Mouse (Mus musculus) hindbrain, embryonic 14.5 days (tissue): Measurements from ENCODE around the gene Dop1b. TPM values are rescaled to one million over a fixed set of nuclear protein-coding genes. Genes with fewer than 3 reads are reported as not detected.

ENCODE experiments used
- ATAC-seq: fragments of 200-750 bp; cut with Nextera tagmentation; 2 replicates; pipeline ENCODE4 v1.8.0; 2017; ENCODE audit warnings: moderate number of reproducible peaks, mild to moderate bottlenecking, moderate TSS enrichment, moderate library complexity; ENCODE audit not compliant: low FRiP score
- DNase-seq: peaks from one replicate; pipeline ENCODE4 v3.0.0-alpha.2; 2015; ENCODE audit warnings: low spot score
- H3K27ac ChIP-seq: fragments of 300-500 bp; sonication (generic); 2 replicates; pipeline ENCODE4 v1.5.1; 2014; ENCODE audit warnings: mild to moderate bottlenecking, moderate library complexity
- H3K27me3 ChIP-seq: fragments of 300-500 bp; sonication (generic); 2 replicates; pipeline ENCODE4 v1.6.1; 2014; ENCODE audit warnings: mild to moderate bottlenecking, low read length, mixed read lengths; ENCODE audit not compliant: control insufficient read depth, insufficient read depth
- H3K36me3 ChIP-seq: fragments of 300-500 bp; sonication (generic); replicated peaks from 2 replicates; pipeline ENCODE4 v1.6.1; 2014; ENCODE audit not compliant: control insufficient read depth, insufficient read depth
- H3K4me1 ChIP-seq: fragments of 300-500 bp; sonication (generic); replicated peaks from 2 replicates; pipeline ENCODE4 v1.6.1; 2014; ENCODE audit warnings: antibody characterized with exemption, low read length, mixed read lengths; ENCODE audit not compliant: control insufficient read depth, insufficient read depth
- H3K4me2 ChIP-seq: fragments of 300-500 bp; sonication (generic); replicated peaks from 2 replicates; pipeline ENCODE4 v1.6.1; 2014; ENCODE audit warnings: mild to moderate bottlenecking, moderate library complexity
- H3K4me3 ChIP-seq: fragments of 300-500 bp; sonication (generic); replicated peaks from 2 replicates; pipeline ENCODE4 v1.5.1; 2014; ENCODE audit warnings: mild to moderate bottlenecking, low read length
- H3K9ac ChIP-seq: fragments of 300-500 bp; sonication (generic); 2 replicates; pipeline ENCODE4 v1.6.1; 2014
- H3K9me3 ChIP-seq: fragments of 300-500 bp; sonication (generic); 2 replicates; pipeline ENCODE4 v1.6.1; 2016; ENCODE audit warnings: low read length; ENCODE audit not compliant: control insufficient read depth
- WGBS: fragments of 180-500 bp; shearing (Covaris S2); extraction: QIAGEN DNeasy Blood & Tissue Kit; methylation state at CpG from one replicate; pipeline ENCODE4 v1.1.7; 2014; 5-methylcytosine and 5-hydroxymethylcytosine counted together
- polyA plus RNA-seq: library from polyadenylated mRNA; unstranded; fragments of >200 nt; fragmentation: Nextera tagmentation; extraction: Ambion mirVana; gene quantifications from 2 replicates; pipeline ENCODE4 v1.2.1, GENCODE M21; 2014

Dop1b gene
- polyA plus RNA-seq, 1 experiment from 2014 or later: 41.8 TPM

DNA sequence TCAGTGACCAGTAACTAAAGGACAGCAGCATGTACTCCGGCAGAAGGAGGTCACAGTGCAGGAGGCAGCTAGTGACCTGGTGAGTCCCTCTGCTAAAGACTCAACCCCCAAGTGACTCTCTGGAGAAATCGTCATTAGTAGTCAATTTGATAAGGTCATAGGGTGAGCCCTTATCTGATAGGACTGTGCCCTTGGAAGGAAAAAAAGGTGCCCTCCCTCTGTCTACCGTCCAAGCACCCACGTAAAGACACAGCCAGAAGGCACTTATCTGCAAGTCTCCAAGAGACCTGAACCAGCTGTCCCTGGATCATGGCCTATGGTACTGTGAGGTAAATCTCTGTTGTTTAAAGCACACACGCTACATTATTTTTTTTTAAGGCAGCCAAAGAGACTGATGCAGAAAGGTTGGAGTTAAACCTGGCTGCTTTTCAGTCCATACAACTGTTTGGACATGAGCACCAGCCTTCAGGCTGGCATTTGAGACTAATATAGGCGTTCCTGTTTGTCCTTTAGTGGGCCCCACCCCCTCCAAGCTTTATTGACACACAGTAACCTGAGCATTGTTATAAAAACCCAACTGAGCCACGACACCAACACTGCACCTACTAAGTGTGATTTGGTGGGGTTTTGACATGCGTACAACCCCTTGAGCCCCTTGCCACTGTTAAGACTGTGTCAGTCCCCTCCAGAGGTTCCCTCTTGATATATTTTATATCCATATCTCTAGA lies 13.9 kb downstream of the Dop1b start:
- Histone ChIP-seq H3K27me3 (no peaks in the 10 kb centered on the region), H3K36me3 (peaks cover 34% of the 10 kb centered on the region), H3K9ac (no peak overlapping the region), H3K4me2 (no peak overlapping the region), H3K27ac (no peak overlapping the region), H3K4me3 (no peak overlapping the region), H3K9me3 (no peaks in the 10 kb centered on the region), H3K4me1 (no peaks in the 10 kb centered on the region)
- ATAC-seq (no peak), DNase-seq (no peak)
- 80% methylated on average over 8 of the region's 8 CpGs for WGBS

DNA sequence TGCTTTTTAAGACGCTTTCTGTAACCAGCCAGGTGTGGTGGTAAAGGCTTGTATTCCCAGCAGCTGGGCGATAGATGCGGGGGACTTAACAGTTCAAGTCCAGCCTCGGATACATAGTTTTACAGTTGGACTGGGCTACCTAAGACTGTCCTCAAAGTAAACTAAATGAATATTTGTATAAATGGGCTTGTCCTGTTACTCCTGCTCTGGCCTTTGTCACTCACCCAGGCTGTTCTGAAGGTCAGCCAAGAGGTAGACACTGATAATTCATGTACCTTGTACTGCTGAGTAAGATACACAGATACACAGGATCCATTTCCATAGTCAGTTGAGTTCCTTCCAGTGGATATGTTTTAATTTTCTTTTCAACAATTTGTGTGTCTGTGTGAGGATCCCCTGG lies 14.5 kb downstream of the Dop1b start:
- H3K9ac ChIP-seq: no peak overlapping the region
- no peaks in the 10 kb centered on the region for H3K9me3 ChIP-seq
- H3K27ac ChIP-seq: no peak overlapping the region
- H3K27me3 ChIP-seq: no peaks in the 10 kb centered on the region
- no peak overlapping the region for H3K4me3 ChIP-seq
- H3K36me3 ChIP-seq: peaks cover 38% of the 10 kb centered on the region
- no peak for ATAC-seq
- no peak overlapping the region for H3K4me2 ChIP-seq
- DNase-seq: no peak
- H3K4me1 ChIP-seq: no peaks in the 10 kb centered on the region
- WGBS: 94% methylated on average over 4 of the region's 4 CpGs

DNA sequence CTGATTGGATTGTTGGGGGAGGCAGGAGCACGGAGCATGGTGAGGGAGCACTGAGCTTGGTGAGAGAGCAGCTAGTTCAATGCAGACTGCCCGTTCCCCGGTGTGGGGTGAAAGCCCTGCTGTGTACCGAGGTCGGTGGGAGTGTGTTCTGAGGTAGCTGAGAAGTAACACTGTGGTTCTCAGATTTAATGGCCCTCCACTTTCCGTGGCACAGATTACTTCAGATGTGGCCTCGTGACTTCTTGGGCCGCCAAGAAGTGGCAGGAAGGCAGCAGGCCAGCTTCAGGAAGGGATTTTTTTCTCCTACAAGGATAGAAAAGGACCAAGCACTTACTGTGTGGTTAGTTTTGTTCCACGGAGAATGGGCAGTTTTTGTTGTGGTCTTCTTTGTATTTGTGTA lies 17.0 kb downstream of the Dop1b start:
- Histone ChIP-seq H3K36me3 (peaks cover 45% of the 10 kb centered on the region), H3K9ac (no peak overlapping the region), H3K9me3 (no peaks in the 10 kb centered on the region), H3K4me2 (no peak overlapping the region), H3K4me1 (no peaks in the 10 kb centered on the region), H3K27me3 (no peaks in the 10 kb centered on the region), H3K27ac (no peak overlapping the region), H3K4me3 (no peak overlapping the region)
- ATAC-seq: no peak
- DNase-seq: no peak
- 73% methylated on average over 9 of the region's 9 CpGs for WGBS

- H3K27me3 ChIP-seq: no peaks in the 10 kb centered on the region
- no peak overlapping the region for H3K4me3 ChIP-seq
- DNase-seq (no peak), ATAC-seq (peak; percentile 53; the same call in 1 of the 2 replicates)
- peaks cover 44% of the 10 kb centered on the region for H3K36me3 ChIP-seq
- no peak overlapping the region for H3K4me2 ChIP-seq
- H3K27ac ChIP-seq: peak overlapping the region; percentile 38; the same call in 1 of the 2 replicates
- H3K4me1 ChIP-seq: no peaks in the 10 kb centered on the region
- no peak overlapping the region for H3K9ac ChIP-seq
- no peaks in the 10 kb centered on the region for H3K9me3 ChIP-seq
- WGBS: 79% methylated on average over 23 of the region's 23 CpGs
These were observed 18.4 kb downstream of the Dop1b start for GRCm38 (mm10) chr16:93729801-93730721.

- H3K27ac ChIP-seq: no peak overlapping the region
- DNase-seq (no peak), ATAC-seq (no peak)
- H3K4me2 ChIP-seq: no peak overlapping the region
- H3K4me3 ChIP-seq: no peak overlapping the region
- no peaks in the 10 kb centered on the region for H3K9me3 ChIP-seq
- H3K27me3 ChIP-seq: no peaks in the 10 kb centered on the region
- H3K9ac ChIP-seq: no peak overlapping the region
- H3K36me3 ChIP-seq: peaks cover 42% of the 10 kb centered on the region; the same call in 1 of the 2 replicates
- no peaks in the 10 kb centered on the region for H3K4me1 ChIP-seq
- WGBS: 94% methylated on average over 8 of the region's 8 CpGs
These were observed 19.6 kb downstream of the Dop1b start for GRCm38 (mm10) chr16:93731310-93731709.

DNA sequence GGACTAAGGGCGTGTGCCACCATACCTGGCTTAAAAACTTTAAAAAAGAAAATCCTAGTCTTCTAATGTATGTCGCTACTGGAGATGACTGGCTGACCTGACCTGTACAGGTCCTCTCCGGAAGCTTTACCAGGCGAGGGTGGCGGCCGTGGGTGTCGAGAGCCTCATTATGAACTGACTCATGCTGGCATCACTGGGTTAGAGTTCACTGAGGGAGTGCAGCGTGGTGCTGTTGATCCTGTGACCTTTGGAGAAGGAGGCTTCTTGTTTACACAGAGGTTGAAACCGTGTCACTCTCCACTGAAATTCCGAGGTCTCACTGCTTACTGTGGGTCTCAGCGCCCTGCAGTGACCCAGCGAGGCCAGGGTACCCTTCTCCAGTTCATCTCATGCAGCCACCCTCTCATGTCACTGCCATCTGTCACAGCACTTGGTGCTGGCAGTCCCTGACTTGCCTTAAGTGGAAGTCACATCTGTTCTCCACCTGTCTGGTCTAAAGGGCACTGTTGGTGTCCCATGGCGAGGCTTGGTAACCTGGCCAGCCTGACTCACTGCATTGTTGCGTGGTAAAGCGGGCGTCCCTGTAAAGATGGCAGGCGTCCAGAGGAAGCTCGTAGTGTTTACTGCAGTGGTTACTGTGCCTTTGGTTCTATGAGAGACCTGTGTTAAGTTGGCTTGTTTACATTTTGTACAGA lies 21.3 kb downstream of the Dop1b start:
- H3K27ac ChIP-seq: no peak overlapping the region
- DNase-seq (no peak), ATAC-seq (no peak)
- H3K9me3 ChIP-seq: no peaks in the 10 kb centered on the region
- no peaks in the 10 kb centered on the region for H3K27me3 ChIP-seq
- H3K4me1 ChIP-seq: no peaks in the 10 kb centered on the region
- no peak overlapping the region for H3K4me2 ChIP-seq
- no peak overlapping the region for H3K9ac ChIP-seq
- H3K36me3 ChIP-seq: peaks cover 44% of the 10 kb centered on the region; the same call in 1 of the 2 replicates
- WGBS: 82% methylated on average over 18 of the region's 18 CpGs
- H3K4me3 ChIP-seq: no peak overlapping the region

DNA sequence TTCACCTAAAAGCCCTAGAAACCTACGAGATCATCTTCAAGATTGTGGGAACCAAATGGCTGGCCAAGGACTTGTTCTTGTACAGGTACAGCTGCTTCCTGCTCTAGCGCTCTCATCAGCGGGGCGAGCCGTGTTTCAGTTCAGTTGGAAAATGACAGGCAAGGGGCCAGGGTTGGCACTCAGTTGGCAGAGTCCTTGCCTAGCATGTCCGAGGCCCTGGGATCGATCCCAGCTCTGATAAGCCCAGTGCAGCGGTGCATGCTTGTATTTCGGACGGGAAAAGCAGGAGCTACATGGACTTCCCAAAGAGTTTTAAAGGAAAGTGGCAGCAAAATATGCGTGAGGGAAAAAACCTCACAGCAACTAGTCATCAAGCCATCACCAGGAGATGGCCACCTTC lies 27.5 kb downstream of the Dop1b start:
- H3K4me3 ChIP-seq: no peak overlapping the region
- ATAC-seq (no peak), DNase-seq (no peak)
- H3K4me2 ChIP-seq: no peak overlapping the region
- H3K9ac ChIP-seq: no peak overlapping the region
- WGBS: 92% methylated on average over 11 of the region's 11 CpGs
- no peaks in the 10 kb centered on the region for H3K27me3 ChIP-seq
- no peak overlapping the region for H3K27ac ChIP-seq
- no peaks in the 10 kb centered on the region for H3K9me3 ChIP-seq
- H3K36me3 ChIP-seq: peaks cover 54% of the 10 kb centered on the region
- H3K4me1 ChIP-seq: no peaks in the 10 kb centered on the region

DNA sequence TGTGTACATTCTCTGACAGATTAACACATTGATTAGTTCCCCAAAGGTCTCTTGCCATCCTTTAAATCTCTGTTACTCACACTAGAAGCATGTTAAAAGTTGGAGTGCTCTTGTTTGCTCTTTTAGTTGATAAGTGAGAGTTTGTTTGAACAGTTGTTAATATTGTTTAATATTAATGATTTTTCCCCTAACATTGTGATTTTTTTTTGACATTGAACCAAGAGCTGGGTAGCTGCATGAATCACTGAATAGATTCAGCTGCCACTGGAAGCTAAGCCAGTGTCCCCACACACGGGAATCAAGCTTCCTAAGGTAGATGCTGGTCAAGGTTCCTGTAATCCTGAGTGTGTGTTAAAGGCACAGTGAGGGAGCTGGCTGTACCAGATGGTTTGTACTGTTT lies 31.2 kb downstream of the Dop1b start:
- H3K27me3 ChIP-seq: no peaks in the 10 kb centered on the region
- H3K4me3 ChIP-seq: no peak overlapping the region
- ATAC-seq: no peak
- H3K4me2 ChIP-seq: no peak overlapping the region
- H3K36me3 ChIP-seq: peaks cover 39% of the 10 kb centered on the region
- H3K9me3 ChIP-seq: no peaks in the 10 kb centered on the region
- H3K27ac ChIP-seq: no peak overlapping the region
- H3K4me1 ChIP-seq: no peaks in the 10 kb centered on the region
- 63% methylated on average over 1 of the region's 1 CpGs for WGBS
- DNase-seq: no peak
- no peak overlapping the region for H3K9ac ChIP-seq

GRCm38 (mm10) chr16:93744049-93744490 lies 32.4 kb downstream of the Dop1b start:
- H3K36me3 ChIP-seq: peaks cover 46% of the 10 kb centered on the region
- no peak overlapping the region for H3K4me2 ChIP-seq
- H3K9ac ChIP-seq: no peak overlapping the region
- no peaks in the 10 kb centered on the region for H3K27me3 ChIP-seq
- DNase-seq: no peak
- no peak for ATAC-seq
- H3K9me3 ChIP-seq: no peaks in the 10 kb centered on the region
- H3K4me3 ChIP-seq: no peak overlapping the region
- WGBS: 69% methylated on average over 5 of the region's 5 CpGs
- H3K4me1 ChIP-seq: no peaks in the 10 kb centered on the region
- no peak overlapping the region for H3K27ac ChIP-seq
